Mouse (Mus musculus) urinary bladder, adult 18-20 months (tissue): ENCODE data around the gene Magi2.

Experiments
- DNase-seq, 2 experiments: peaks; one replicate each; pipeline ENCODE4 v3.0.0; 2022; ENCODE audit warnings: low spot score in 2 of 2, mixed read lengths in 2 of 2

The Magi2 gene

DNA sequence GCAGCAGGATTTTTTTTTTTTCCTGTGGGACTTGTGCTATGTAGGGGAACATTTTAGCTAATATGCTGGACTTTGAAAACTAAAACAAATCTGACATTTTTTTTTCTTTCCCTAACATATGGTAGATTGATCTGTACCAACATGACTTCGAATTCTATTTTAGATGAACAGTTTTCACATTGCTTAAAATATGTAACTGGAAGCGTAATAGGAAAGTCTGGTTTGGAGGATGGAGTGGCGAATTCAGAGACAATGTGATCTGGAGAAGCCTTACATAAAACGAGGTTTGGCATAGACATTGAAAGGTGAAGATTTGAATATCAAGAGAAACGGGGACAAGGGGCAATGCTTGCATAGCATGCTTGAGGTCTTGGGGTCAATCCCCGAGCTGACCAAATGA lies 519.1 kb downstream of the Magi2 start:
- no peak for DNase-seq

DNA sequence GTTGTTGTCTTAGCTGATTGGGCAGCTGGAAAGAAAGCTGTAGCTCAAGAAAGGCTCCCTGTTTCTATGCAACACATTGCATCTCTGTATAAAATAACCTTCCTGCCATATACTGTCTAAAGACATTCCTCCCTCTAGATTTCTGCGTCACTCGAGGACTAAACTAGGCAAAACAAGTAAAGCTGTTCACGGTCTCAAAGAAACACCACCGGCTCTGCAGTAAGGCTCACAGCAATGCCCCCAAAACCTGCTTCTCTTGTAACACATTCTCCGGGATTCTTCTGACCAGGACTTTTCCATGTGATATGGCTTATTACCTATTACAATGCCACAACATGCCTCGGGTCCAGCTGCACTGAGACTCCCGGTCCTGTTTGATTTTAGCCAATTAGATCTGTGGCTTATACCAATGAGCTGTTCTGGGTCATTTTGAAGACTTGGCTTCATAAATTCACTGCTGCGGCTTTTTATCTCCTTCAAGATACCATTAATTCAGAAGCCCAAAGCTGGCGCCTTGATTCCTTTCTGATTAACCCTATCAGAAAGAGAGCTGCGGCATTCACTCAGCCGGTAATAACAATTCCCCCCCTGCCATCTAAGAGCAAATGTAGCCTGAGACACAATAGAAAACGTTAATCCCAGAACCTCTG lies 520.2 kb downstream of the Magi2 start:
- DNase-seq = no peak

DNA sequence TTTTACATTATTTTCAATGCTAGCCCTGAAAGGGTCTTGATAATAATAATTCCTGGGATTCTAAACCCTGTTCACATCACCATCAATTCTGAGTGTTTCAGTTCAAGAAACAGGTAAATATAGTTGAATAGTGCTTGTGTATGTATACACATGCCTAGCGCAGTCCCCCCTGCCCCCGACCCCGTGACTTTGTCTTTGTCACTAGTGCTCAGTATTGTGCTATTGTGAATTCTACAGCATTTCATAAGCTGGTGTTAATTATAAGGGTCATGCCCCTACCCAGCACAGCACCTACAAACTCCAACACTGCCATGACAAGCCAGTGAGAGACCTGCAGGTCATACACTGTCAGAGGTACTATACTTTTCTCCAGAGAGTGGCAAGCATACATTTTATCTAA lies 520.8 kb downstream of the Magi2 start:
- DNase-seq = no peak

DNA sequence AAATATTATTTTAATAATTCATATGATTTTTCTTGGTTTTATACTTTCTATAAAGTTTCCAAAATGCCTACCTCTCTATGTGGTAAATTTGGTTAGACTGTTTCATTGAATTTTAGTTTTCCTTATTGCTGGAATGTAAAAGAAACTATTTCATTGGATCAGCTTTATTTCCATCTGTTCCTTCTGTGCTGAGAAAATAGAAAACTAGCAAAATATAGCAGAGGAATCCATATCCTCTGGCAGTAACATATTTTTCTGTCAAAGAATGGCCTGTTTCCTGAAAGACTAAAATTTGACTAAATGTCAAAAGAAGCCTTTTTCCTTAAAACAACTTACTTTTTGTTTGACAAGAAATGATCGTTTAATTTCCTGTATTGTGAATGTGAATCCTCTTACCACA lies 552.4 kb downstream of the Magi2 start:
- DNase-seq = no peak

DNA sequence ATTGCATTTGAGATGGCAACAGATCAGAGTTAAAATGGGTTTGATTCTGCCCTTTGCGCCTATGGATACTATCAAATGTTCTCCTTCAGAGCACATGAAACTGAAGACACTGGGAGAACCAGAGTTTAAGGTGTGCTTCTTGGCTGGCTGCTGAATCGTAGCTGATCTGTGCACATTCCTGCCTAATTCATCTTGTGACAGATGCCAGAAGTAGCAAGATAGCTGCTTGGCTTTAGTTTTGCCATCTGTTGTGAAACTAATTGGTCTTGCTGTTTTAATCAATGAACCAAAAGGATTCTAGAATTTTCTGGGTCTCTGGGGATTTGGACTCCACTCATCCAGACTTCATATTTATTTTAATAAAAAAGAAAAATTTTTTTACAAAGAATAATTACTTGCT lies 553.2 kb downstream of the Magi2 start:
- DNase-seq = no peak

DNA sequence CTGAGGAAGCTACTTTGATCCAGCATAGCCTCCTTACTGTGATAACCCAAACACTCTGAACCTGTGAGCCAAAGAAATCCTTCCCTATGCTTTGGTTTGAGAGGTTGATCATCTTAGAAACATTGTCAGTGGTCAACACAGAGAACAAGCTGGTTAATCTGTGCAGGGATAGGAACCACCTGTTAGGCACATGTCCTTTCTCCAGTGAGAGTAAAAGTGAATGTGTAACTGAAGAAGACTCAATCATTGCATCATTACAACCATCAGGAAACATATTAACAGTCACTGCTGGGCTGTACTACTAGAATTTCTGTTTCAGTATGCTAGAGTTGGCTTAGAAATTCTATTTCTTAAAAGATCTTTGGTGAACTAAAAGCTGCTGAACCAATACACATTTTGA lies 558.5 kb downstream of the Magi2 start:
- no peak for DNase-seq

DNA sequence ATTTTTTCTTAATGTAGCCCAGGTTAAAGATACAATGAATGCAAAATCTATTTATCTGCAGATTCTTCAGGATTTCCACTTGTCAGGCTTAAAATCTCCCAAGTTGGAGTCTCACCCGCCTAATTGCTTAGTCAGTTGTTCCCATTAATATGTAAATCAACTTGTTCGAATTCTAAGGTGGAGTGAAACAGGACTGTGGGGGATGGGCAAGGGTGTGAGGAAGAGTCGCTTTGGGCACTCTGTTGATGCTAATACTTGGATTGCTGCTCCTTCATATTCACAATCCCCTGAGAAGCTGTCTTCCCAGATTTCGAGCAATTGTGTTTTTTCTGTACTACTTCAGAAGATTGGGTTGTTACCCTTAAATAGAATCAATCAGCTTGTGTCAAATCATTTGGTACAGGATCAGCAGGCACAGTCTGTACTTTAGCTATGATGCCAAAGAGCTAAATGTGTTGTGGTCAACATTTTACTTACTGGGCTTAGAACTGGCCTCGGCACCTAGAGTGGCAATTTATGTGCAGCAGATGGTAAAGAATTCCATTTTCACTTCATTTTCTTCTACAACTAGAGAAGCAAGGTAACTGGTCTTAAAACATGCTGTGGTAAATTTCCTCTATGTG lies 560.8 kb downstream of the Magi2 start:
- DNase-seq = no peak

DNA sequence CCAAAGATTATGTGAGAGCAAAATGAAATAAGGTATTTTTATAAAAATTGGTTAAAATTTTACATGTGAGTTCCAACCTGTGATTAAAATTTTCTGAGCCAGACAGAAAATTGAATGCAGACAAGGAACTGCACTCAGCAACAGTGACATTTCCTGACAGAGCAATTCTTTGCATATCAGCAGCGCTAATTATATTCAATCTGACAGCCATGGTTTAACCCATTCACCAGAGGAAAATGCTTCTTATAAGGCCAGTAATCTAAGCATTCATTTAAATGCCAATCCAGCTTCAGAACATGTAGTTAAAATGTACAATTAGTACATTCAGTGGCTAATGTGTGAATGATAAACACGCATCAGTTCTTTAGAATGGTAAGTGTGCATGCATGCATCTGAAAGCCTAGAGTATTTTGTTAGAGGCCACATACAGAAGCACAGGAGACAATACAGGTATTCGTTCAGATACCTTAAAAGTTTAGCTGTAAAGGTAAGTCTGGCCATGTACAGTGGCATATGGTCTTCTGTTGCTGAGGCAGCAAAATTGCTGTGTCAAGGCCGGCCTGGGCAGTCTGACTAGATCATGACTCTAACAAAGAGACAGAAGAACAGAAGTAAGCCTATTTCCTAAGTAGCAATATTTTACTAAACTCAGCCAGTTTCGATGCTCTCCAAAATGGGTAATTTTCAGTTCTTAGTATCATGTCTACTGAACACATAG lies 576.4 kb downstream of the Magi2 start:
- DNase-seq = no peak

DNA sequence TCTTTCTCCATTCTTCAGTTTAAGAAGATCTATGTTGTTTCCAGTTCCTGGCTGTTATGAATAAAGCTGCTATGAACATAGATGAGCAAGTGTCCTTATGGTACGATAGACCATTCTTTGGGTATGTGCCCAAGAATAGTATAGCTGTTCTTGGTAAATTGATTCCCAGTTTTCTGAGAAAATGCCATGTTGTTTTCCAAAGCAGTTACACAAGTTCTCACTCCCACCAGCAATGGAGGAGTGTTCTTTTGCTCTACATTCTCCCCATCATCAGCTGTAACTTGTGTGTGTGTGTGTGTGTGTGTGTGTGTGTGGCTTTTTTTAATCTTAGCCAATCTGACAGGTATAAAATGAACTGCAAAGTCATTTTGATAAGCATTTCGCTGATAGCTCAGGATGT lies 595.7 kb downstream of the Magi2 start:
- no peak for DNase-seq

DNA sequence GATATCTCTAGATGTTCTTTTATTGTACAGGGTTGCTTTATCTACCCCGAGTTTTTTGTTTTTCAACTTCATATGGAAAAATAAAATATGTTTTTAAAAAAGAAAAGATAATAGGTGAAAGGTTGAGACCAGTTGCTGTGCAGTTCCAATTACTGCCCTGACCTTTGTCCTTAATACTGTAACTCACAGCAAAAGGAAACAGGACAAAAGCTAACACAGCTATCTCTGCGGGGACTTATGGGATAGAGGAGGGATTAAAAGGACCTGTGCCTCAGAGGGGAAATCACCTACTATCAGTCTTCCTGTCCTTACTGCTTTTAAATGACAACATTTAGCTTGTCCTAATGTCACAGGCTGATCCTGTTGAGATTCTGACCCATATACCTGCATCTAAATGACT lies 599.1 kb downstream of the Magi2 start:
- no peak for DNase-seq

DNA sequence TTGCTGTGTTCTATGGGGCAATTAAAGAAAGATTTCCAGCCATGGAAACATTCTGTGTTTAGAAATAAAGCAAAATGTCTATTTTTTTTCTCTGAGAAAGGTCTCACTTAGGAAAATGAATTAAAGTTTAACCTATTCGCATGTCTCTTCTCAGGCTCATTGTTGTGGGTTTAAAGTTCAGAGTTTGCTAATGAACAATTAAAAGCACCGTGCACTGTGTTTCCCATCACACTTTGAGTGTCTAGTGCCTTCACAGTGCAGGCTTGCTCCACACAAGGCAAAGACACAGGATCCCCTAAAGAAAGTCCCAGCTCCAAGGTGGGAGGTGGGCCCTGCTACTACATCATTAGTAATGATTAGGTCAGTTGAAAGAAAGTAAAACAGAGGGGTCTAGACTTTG lies 602.5 kb downstream of the Magi2 start:
- DNase-seq = no peak

DNA sequence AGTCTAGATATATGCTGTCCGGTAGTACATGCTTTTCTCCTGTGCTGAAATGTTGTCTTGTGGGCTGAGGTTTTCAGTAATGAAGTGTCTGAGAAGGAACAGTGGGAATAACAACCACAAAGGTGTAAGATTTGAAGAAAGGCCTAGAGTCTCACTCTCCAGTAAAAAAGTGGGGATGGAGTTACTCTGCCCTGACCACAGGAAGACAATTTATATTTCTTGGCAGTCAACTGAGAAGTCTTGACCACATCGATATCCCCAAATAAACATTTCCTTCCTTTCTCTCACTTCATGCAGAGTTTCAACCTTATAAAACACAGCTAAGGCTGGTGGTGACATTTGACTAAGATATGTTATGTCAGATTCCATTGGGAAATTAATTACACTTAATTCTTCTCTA lies 636.0 kb downstream of the Magi2 start:
- DNase-seq = no peak

DNA sequence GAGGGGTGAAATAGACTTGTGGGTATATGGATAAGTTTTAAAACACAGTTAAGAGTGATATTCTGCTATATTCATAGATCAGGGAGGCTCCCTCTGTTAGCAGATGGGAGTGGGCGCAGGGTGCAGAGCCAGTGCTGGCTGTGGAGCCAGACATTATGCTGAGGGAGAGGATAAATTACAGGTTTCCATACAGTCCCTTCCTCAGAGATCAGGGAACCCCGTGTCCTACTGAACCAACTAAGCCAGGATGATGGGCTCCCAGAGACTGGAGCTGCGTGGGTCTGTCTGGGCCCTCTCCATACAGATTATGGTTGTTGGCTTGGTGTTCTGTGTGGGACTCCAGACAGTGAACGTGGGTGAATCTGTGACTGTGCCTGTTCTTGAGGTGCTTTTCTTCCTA lies 643.6 kb downstream of the Magi2 start:
- DNase-seq = no peak

DNA sequence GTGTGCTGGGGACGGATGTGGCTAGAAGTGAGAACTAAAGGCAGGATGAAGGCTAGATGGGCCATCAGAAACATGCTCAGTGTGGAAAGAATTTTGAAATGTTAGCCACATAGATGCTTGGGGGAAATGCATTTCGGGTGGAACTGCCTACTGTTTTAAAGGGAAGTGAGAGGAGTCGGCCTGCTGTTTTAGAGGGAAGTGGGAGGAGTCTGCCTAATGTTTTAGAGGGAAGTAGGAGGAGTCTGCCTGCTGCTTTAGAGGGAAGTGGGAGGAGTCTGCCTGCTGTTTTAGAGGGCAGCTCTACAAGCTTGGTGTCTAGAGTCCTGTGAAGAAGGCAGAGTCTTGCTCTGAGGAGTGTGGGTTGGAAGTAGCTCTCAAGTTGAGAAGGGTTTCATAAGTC lies 664.9 kb downstream of the Magi2 start:
- DNase-seq = no peak

DNA sequence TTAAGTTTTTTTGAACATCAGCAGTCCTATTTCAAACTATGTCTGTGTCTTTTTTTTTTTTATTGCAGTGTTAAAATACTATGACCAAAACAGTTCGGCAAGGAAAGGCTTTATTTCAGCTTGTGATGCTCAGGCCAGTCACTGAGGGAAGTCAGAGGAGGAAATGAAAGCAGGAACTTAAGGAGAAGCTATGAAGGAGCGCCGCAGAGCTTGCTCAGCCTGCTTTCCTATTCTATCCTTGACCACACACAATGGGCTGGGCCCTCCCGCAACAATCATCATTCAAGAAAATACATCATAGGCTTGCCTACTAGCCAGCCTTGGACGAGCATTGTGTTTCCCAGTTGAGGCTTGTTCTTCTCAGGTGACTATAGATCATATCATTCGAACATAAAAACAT lies 669.1 kb downstream of the Magi2 start:
- no peak for DNase-seq

DNA sequence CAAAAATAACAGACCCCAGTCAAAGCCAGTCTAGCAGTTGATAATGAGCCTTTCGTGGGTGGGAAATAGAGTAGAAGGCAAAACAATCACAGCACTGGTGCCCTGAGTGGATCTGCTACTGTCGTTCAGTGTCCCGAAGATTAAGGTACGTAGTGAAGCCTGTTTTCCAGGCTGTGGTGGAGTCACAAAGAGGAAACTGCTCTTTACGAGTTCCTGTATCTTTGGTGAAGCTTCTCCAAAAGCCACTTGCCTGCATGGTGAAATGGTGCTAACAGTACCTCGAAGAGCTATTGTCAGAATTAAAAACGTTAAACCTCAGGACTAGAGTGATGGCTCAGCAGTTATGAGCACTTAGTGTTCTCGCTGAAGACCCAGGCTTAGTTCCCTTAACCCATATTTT lies 674.8 kb downstream of the Magi2 start:
- no peak for DNase-seq

DNA sequence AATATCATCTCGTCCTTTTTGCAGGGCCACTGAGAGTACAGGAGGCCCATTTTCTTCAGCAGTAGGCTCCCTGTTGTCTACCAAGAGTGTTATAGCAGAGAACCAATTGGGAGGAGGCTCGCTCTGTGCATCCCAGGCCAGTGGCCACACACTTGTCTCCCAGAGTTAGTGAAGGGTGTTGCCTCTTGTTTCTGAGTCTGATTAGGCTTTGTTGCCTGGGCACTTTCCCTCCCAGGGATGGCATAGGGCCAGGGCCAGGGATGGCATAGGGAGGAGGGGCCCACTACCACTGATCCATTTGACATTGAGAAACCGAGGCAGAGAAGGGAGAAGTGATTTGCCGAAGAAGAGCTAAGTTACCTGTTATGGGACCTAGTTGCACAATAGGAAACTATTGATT lies 679.8 kb downstream of the Magi2 start:
- DNase-seq = no peak

DNA sequence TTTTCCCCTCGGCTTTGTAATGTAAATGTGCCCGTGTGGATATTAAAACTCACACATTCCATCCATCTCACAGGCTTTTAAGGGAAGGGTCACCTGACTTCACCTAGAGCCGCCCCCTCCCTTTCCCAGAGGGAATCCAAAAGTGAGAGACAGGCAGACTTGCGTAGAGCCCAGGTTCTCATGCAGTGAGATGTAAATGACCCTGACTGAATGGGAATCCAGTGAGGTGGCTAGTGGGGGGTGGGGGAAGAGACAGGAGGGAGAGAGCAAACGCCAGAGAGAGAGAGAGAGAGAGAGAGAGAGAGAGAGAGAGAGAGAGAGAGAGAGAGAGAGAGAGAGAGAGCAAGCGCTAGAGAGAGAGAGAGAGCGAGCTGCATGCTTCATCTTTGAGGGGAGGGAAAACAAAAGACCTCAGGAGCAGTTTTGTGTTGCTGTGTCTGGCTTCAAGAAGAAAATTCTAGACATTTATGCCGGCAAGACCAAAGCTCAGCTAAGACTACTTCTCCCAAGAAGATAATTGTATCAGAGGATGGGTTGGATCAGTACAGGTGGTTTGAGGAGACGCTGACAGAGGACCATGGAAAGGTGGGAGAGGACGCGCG lies 680.6 kb downstream of the Magi2 start:
- no peak for DNase-seq

DNA sequence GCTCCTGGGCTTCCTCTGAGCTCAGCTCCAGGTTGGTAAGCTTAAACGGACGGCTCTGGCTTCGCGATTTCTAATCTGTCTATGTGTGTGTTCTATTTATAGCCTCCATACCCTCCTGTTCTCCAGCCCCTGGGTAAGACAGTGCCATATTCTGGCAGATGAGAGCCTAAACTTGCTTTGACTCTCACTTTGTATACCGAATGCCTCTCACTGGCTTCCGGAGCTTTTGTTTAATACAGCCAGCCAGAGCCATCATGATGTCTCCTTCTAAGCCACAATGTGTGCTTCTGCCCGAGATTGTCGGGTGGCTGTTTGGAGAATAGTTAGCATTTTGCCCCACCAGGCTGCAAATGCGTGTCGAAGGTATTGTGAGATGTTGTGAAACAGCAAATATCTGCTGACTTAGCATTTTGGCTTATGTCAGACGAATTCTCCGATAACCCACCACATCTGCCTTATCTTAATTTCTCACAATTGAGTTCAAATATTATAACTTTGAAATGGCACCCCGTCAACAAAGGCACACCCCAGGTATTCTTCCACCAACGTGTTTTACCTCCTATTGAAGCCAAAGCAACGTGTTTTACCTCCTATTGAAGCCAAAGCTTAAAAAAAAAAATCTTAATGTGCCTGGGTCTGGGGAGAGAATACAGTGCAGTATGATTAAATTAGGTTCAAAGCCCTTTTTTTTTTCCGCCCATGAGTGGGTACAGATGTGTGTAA lies 681.3 kb downstream of the Magi2 start:
- no peak for DNase-seq

DNA sequence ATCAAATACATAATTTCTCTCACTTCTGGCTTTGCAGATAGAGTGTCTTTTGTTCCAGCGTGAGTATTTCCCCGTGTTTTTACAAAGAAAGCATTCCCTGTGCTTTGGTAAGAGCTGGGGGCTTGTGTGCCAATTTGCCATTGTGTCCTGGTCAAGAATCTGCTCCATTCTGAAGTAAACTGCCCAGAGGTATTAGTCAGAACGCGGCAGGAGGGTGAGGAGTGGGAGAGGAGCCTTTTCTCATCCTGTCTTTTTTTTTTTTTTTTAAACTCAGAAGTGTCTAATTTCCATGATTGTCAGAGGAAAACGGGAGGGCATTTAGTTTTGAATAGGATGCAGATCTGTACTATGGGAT lies 681.8 kb downstream of the Magi2 start:
- no peak for DNase-seq

DNA sequence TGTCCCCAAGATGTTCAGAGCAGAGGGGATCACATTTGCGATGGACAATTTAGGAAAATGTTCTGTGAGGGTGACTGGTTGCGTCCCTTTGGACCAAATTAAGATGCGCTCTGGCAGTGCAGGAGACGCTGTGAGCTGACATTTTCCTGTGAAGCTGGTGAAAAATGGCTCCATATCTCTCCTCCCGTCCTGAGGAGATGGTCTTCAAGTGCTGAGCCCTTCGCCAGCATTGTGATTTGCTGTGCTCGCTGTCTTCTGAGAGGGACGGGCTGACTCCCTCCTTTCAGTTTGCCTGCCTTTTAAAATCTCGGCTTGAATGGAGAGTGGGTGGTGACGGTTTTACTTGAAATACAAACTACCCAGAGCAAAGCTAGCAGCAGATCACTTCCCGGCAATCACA lies 682.2 kb downstream of the Magi2 start:
- no peak for DNase-seq

DNA sequence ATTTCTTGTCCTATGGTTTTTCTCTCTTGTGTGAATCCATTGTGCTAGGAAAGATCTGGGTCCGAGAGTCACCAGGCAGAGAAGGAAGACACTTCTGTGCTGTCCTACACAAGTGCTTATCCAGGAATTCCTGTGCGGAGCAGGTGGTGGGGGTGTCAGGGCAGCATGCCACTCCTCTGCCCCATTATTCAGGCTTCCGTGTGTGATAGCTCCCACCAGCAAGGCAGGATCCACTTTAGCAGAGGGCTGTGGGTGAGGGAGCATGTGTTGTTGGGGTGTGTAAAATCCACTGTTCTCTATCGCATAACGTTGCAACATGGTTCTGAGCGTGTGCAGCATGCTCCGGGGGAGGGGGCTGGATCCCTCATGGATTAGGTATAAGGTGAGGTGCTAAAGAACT lies 682.8 kb downstream of the Magi2 start:
- no peak for DNase-seq
